Mouse (Mus musculus): ENCODE data around the gene Gm11733. TPM values are rescaled to one million over a fixed set of nuclear protein-coding genes. Genes with fewer than 3 reads are reported as not detected.
"Not testable (repeated sequence)": the region's sequence is repeated elsewhere in the genome, so short reads cannot be mapped to it uniquely, and the experiment has no call there.

Gm11733 gene
- polyA plus RNA-seq, 1 experiment: not detected

- 11% methylated on average over 16 of the region's 16 CpGs for WGBS
- DNase-seq: no peak
- TF ChIP-seq POLR2A (IDR thresholded peaks at IDR 0.05; ENCODE audit: borderline replicate concordance, extremely low read depth, low read depth, low read length) (no peak), CTCF (IDR thresholded peaks at IDR 0.05; ENCODE audit: insufficient read depth, low read length) (no peak)
- no peak overlapping the region for H3K4me3 ChIP-seq (replicated peaks; ENCODE audit: extremely low read depth, low read depth, low read length)
- no peaks in the 10 kb centered on the region for H3K4me1 ChIP-seq (ENCODE audit: control insufficient read depth, insufficient read depth, low read length)
Measured at GRCm38 (mm10) chr11:117462202-117462864, 21.8 kb upstream of the Gm11733 start.

- not testable (repeated sequence) for H3K4me1 ChIP-seq (ENCODE audit: control insufficient read depth, insufficient read depth, low read length); H3K4me3 ChIP-seq (replicated peaks; ENCODE audit: extremely low read depth, low read depth, low read length); DNase-seq
- 64% methylated on average over 4 of the region's 4 CpGs for WGBS
Measured at GRCm38 (mm10) chr11:117463416-117463815, 20.8 kb upstream of the Gm11733 start.

- WGBS: 52% methylated on average over 5 of the region's 5 CpGs
- Histone ChIP-seq H3K4me3 (replicated peaks; ENCODE audit: extremely low read depth, low read depth, low read length) (no peak overlapping the region), H3K4me1 (ENCODE audit: control insufficient read depth, insufficient read depth, low read length) (no peaks in the 10 kb centered on the region)
- no peak for DNase-seq
- TF ChIP-seq CTCF (IDR thresholded peaks at IDR 0.05; ENCODE audit: insufficient read depth, low read length): no peak
- no peak for TF ChIP-seq POLR2A (IDR thresholded peaks at IDR 0.05; ENCODE audit: borderline replicate concordance, extremely low read depth, low read depth, low read length)
Measured at GRCm38 (mm10) chr11:117466292-117466691, 17.9 kb upstream of the Gm11733 start.

- 93% methylated on average over 7 of the region's 7 CpGs for WGBS
- DNase-seq: no peak
- Histone ChIP-seq H3K4me3 (replicated peaks; ENCODE audit: extremely low read depth, low read depth, low read length) (no peak overlapping the region), H3K4me1 (ENCODE audit: control insufficient read depth, insufficient read depth, low read length) (no peaks in the 10 kb centered on the region)
- TF ChIP-seq POLR2A (IDR thresholded peaks at IDR 0.05; ENCODE audit: borderline replicate concordance, extremely low read depth, low read depth, low read length) (no peak), CTCF (IDR thresholded peaks at IDR 0.05; ENCODE audit: insufficient read depth, low read length) (no peak)
Measured at GRCm38 (mm10) chr11:117466911-117467310, 17.3 kb upstream of the Gm11733 start.

GRCm38 (mm10) chr11:117468585-117469363, 15.4 kb upstream of the Gm11733 start:
- 40% methylated on average over 6 of the region's 6 CpGs for WGBS
- Histone ChIP-seq H3K4me1 (ENCODE audit: control insufficient read depth, insufficient read depth, low read length) (no peaks in the 10 kb centered on the region), H3K4me3 (replicated peaks; ENCODE audit: extremely low read depth, low read depth, low read length) (no peak overlapping the region)
- no peak for DNase-seq
- TF ChIP-seq POLR2A (IDR thresholded peaks at IDR 0.05; ENCODE audit: borderline replicate concordance, extremely low read depth, low read depth, low read length) (no peak), CTCF (IDR thresholded peaks at IDR 0.05; ENCODE audit: insufficient read depth, low read length) (no peak)

DNA sequence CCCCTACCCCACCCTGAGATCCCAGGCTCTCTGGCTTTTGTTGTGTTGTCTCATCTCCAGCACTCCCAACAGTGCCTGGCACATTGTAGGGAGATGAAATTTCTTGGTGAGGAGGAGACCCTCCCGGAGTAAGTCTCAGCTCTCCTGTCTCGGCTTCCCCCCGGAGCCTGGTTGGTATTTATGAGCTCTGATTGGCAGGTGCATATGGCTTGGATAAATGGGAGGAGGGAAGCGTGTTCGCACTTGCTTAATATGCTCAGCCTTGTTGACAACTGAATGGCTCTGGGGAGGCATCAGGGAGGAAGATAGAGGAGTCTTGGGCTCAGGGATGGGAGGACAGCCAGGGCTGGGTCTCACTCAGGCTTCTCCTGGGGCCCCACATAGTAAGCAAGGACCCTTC, 14.4 kb upstream of the Gm11733 start:
- H3K4me3 ChIP-seq (replicated peaks; ENCODE audit: extremely low read depth, low read depth, low read length): no peak overlapping the region
- TF ChIP-seq POLR2A (IDR thresholded peaks at IDR 0.05; ENCODE audit: borderline replicate concordance, extremely low read depth, low read depth, low read length) (no peak), CTCF (IDR thresholded peaks at IDR 0.05; ENCODE audit: insufficient read depth, low read length) (no peak)
- no peak for DNase-seq
- WGBS: 86% methylated on average over 5 of the region's 5 CpGs
- no peaks in the 10 kb centered on the region for H3K4me1 ChIP-seq (ENCODE audit: control insufficient read depth, insufficient read depth, low read length)

- no peak for TF ChIP-seq POLR2A (IDR thresholded peaks at IDR 0.05; ENCODE audit: borderline replicate concordance, extremely low read depth, low read depth, low read length)
- no peak for TF ChIP-seq CTCF (IDR thresholded peaks at IDR 0.05; ENCODE audit: insufficient read depth, low read length)
- H3K4me3 ChIP-seq (replicated peaks; ENCODE audit: extremely low read depth, low read depth, low read length): no peak overlapping the region
- no peak for DNase-seq
- no peaks in the 10 kb centered on the region for H3K4me1 ChIP-seq (ENCODE audit: control insufficient read depth, insufficient read depth, low read length)
- 91% methylated on average over 12 of the region's 12 CpGs for WGBS
Measured at GRCm38 (mm10) chr11:117470586-117471195, 13.5 kb upstream of the Gm11733 start.

DNA sequence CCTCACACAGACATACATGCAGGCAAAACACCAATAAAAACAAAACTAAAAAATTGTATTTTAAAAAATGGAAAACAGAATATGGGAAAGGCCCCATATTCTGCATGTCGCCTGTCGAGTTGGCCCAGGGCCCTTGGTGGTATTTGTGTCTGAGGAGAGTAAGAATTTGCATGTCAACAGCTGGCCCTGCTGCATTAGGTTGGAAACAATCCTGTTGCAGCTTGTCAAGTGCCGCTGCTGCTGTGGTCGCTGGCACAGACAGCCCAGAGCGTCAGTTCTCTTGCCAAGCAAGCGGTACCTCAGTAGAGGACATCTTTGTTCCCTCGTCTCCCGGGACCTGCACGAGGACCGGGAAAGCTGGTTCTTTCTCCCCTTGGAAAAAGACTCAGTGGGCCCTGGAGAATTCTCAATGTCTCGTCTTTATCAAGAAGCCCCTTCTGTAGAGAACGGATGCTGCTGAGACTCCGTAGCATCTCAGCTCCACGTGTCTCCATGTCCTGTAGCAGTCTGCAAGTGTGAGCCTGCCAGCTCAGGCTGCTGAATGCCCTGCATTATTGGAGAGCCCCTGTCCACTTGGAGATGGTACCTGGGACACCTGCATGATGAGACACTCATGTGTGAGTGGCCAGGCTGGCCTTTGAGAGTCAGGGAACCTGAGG, 12.4 kb upstream of the Gm11733 start:
- Histone ChIP-seq H3K4me1 (ENCODE audit: control insufficient read depth, insufficient read depth, low read length) (no peaks in the 10 kb centered on the region), H3K4me3 (replicated peaks; ENCODE audit: extremely low read depth, low read depth, low read length) (no peak overlapping the region)
- WGBS: 59% methylated on average over 14 of the region's 14 CpGs
- DNase-seq: no peak
- TF ChIP-seq CTCF (IDR thresholded peaks at IDR 0.05; ENCODE audit: insufficient read depth, low read length) (no peak), POLR2A (IDR thresholded peaks at IDR 0.05; ENCODE audit: borderline replicate concordance, extremely low read depth, low read depth, low read length) (no peak)

GRCm38 (mm10) chr11:117472885-117473284, 11.3 kb upstream of the Gm11733 start:
- WGBS: 84% methylated on average over 8 of the region's 8 CpGs
- no peaks in the 10 kb centered on the region for H3K4me1 ChIP-seq (ENCODE audit: control insufficient read depth, insufficient read depth, low read length)
- DNase-seq: no peak
- H3K4me3 ChIP-seq (replicated peaks; ENCODE audit: extremely low read depth, low read depth, low read length): no peak overlapping the region
- no peak for TF ChIP-seq POLR2A (IDR thresholded peaks at IDR 0.05; ENCODE audit: borderline replicate concordance, extremely low read depth, low read depth, low read length)
- no peak for TF ChIP-seq CTCF (IDR thresholded peaks at IDR 0.05; ENCODE audit: insufficient read depth, low read length)

All from lung, adult 2 months (tissue).